Mouse (Mus musculus): ENCODE measurements around the gene Asns. TPM values are rescaled to one million over a fixed set of nuclear protein-coding genes. Genes with fewer than 3 reads are reported as not detected.
"Not testable (repeated sequence)": the region's sequence is repeated elsewhere in the genome, so short reads cannot be mapped to it uniquely, and the experiment has no call there.

The Asns gene
- polyA plus RNA-seq, 1 experiment, result 122 TPM

GRCm38 (mm10) chr6:7668332-7668731 is 24.7 kb downstream of the Asns start:
- no peak overlapping the region for H3ac ChIP-seq (ENCODE audit: control insufficient read depth, insufficient read length, low read depth)
- H3K79me2 ChIP-seq (ENCODE audit: control insufficient read depth, insufficient read depth), result no peaks in the 10 kb centered on the region
- no peaks in the 10 kb centered on the region for H3K79me3 ChIP-seq (ENCODE audit: low read depth)

GRCm38 (mm10) chr6:7665902-7666301 is 27.2 kb downstream of the Asns start:
- not testable (repeated sequence) for H3K79me2 ChIP-seq (ENCODE audit: control insufficient read depth, insufficient read depth)

More at GRCm38 (mm10) chr6:7668332-7668731, 24.7 kb downstream of the Asns start:
- H3K27me3 ChIP-seq (ENCODE audit: control insufficient read depth, insufficient read depth, insufficient read length), result no peaks in the 10 kb centered on the region
- H3K36me3 ChIP-seq (ENCODE audit: control insufficient read depth, insufficient read depth), result no peaks in the 10 kb centered on the region
- TF ChIP-seq USF1 (IDR thresholded peaks at IDR 0.05; ENCODE audit: low read depth) (no peak), CEBPB (IDR thresholded peaks at IDR 0.05; ENCODE audit: low read depth) (no peak), MYOG (IDR thresholded peaks at IDR 0.05; ENCODE audit: control insufficient read depth, extremely low read depth, insufficient read length) (no peak), CTCF (IDR thresholded peaks at IDR 0.05; ENCODE audit: control insufficient read depth, insufficient read depth, insufficient read length) (no peak), FOSL1 (IDR thresholded peaks at IDR 0.05; ENCODE audit: insufficient read depth, low read length, poor library complexity, severe bottlenecking) (no peak), MAX (IDR thresholded peaks at IDR 0.05) (no peak), MYOD1 (IDR thresholded peaks at IDR 0.05; ENCODE audit: control insufficient read depth, insufficient read length, low read depth) (no peak)
- H3K4me3 ChIP-seq (ENCODE audit: insufficient read depth, poor library complexity, severe bottlenecking), result no peak overlapping the region

GRCm38 (mm10) chr6:7661455-7661854 is 31.6 kb downstream of the Asns start:
- TF ChIP-seq CTCF (IDR thresholded peaks at IDR 0.05; ENCODE audit: control insufficient read depth, insufficient read depth, insufficient read length), result no peak
- Histone ChIP-seq H3K36me3 (ENCODE audit: control insufficient read depth, insufficient read depth) (no peaks in the 10 kb centered on the region), H3ac (ENCODE audit: control insufficient read depth, insufficient read length, low read depth) (no peak overlapping the region)

More at GRCm38 (mm10) chr6:7665902-7666301, 27.2 kb downstream of the Asns start:
- H3K79me3 ChIP-seq (ENCODE audit: low read depth); H3K27me3 ChIP-seq (ENCODE audit: control insufficient read depth, insufficient read depth, insufficient read length); H3ac ChIP-seq (ENCODE audit: control insufficient read depth, insufficient read length, low read depth); H3K36me3 ChIP-seq (ENCODE audit: control insufficient read depth, insufficient read depth); H3K4me3 ChIP-seq (ENCODE audit: insufficient read depth, poor library complexity, severe bottlenecking): not testable (repeated sequence)

GRCm38 (mm10) chr6:7660377-7661080 is 32.5 kb downstream of the Asns start:
- Histone ChIP-seq H3K79me2 (ENCODE audit: control insufficient read depth, insufficient read depth) (no peaks in the 10 kb centered on the region), H3K27me3 (ENCODE audit: control insufficient read depth, insufficient read depth, insufficient read length) (no peaks in the 10 kb centered on the region), H3K4me3 (ENCODE audit: insufficient read depth, poor library complexity, severe bottlenecking) (no peak overlapping the region), H3ac (ENCODE audit: control insufficient read depth, insufficient read length, low read depth) (no peak overlapping the region), H3K36me3 (ENCODE audit: control insufficient read depth, insufficient read depth) (no peaks in the 10 kb centered on the region), H3K79me3 (ENCODE audit: low read depth) (no peaks in the 10 kb centered on the region)
- no peak for TF ChIP-seq MYOD1 (IDR thresholded peaks at IDR 0.05; ENCODE audit: control insufficient read depth, insufficient read length, low read depth)
- no peak for TF ChIP-seq CTCF (IDR thresholded peaks at IDR 0.05; ENCODE audit: control insufficient read depth, insufficient read depth, insufficient read length)
- TF ChIP-seq MAX (IDR thresholded peaks at IDR 0.05), result no peak
- TF ChIP-seq CEBPB (IDR thresholded peaks at IDR 0.05; ENCODE audit: low read depth), result no peak
- no peak for TF ChIP-seq MYOG (IDR thresholded peaks at IDR 0.05; ENCODE audit: control insufficient read depth, extremely low read depth, insufficient read length)
- no peak for TF ChIP-seq USF1 (IDR thresholded peaks at IDR 0.05; ENCODE audit: low read depth)
- TF ChIP-seq FOSL1 (IDR thresholded peaks at IDR 0.05; ENCODE audit: insufficient read depth, low read length, poor library complexity, severe bottlenecking), result no peak

More at GRCm38 (mm10) chr6:7661455-7661854, 31.6 kb downstream of the Asns start:
- H3K79me2 ChIP-seq (ENCODE audit: control insufficient read depth, insufficient read depth), result no peaks in the 10 kb centered on the region
- no peak overlapping the region for H3K4me3 ChIP-seq (ENCODE audit: insufficient read depth, poor library complexity, severe bottlenecking)
- no peaks in the 10 kb centered on the region for H3K27me3 ChIP-seq (ENCODE audit: control insufficient read depth, insufficient read depth, insufficient read length)
- H3K79me3 ChIP-seq (ENCODE audit: low read depth), result no peaks in the 10 kb centered on the region

GRCm38 (mm10) chr6:7656601-7657000 is 36.5 kb downstream of the Asns start:
- Histone ChIP-seq H3K27me3 (ENCODE audit: control insufficient read depth, insufficient read depth, insufficient read length) (no peaks in the 10 kb centered on the region), H3K79me3 (ENCODE audit: low read depth) (no peaks in the 10 kb centered on the region), H3K79me2 (ENCODE audit: control insufficient read depth, insufficient read depth) (no peaks in the 10 kb centered on the region), H3K36me3 (ENCODE audit: control insufficient read depth, insufficient read depth) (no peaks in the 10 kb centered on the region), H3ac (ENCODE audit: control insufficient read depth, insufficient read length, low read depth) (no peak overlapping the region), H3K4me3 (ENCODE audit: insufficient read depth, poor library complexity, severe bottlenecking) (no peak overlapping the region)
- TF ChIP-seq CTCF (IDR thresholded peaks at IDR 0.05; ENCODE audit: control insufficient read depth, insufficient read depth, insufficient read length), result no peak
- TF ChIP-seq MYOD1 (IDR thresholded peaks at IDR 0.05; ENCODE audit: control insufficient read depth, insufficient read length, low read depth), result no peak
- no peak for TF ChIP-seq CEBPB (IDR thresholded peaks at IDR 0.05; ENCODE audit: low read depth)
- no peak for TF ChIP-seq MAX (IDR thresholded peaks at IDR 0.05)
- no peak for TF ChIP-seq FOSL1 (IDR thresholded peaks at IDR 0.05; ENCODE audit: insufficient read depth, low read length, poor library complexity, severe bottlenecking)
- TF ChIP-seq MYOG (IDR thresholded peaks at IDR 0.05; ENCODE audit: control insufficient read depth, extremely low read depth, insufficient read length), result no peak
- TF ChIP-seq USF1 (IDR thresholded peaks at IDR 0.05; ENCODE audit: low read depth), result no peak

GRCm38 (mm10) chr6:7648458-7648857 is 44.6 kb downstream of the Asns start:
- H3K36me3 ChIP-seq (ENCODE audit: control insufficient read depth, insufficient read depth), result no peaks in the 10 kb centered on the region
- no peak overlapping the region for H3K4me3 ChIP-seq (ENCODE audit: insufficient read depth, poor library complexity, severe bottlenecking)
- no peaks in the 10 kb centered on the region for H3K79me2 ChIP-seq (ENCODE audit: control insufficient read depth, insufficient read depth)
- no peaks in the 10 kb centered on the region for H3K79me3 ChIP-seq (ENCODE audit: low read depth)
- TF ChIP-seq USF1 (IDR thresholded peaks at IDR 0.05; ENCODE audit: low read depth) (no peak), FOSL1 (IDR thresholded peaks at IDR 0.05; ENCODE audit: insufficient read depth, low read length, poor library complexity, severe bottlenecking) (no peak), CEBPB (IDR thresholded peaks at IDR 0.05; ENCODE audit: low read depth) (no peak), CTCF (IDR thresholded peaks at IDR 0.05; ENCODE audit: control insufficient read depth, insufficient read depth, insufficient read length) (no peak), MYOG (IDR thresholded peaks at IDR 0.05; ENCODE audit: control insufficient read depth, extremely low read depth, insufficient read length) (no peak), MYOD1 (IDR thresholded peaks at IDR 0.05; ENCODE audit: control insufficient read depth, insufficient read length, low read depth) (no peak), MAX (IDR thresholded peaks at IDR 0.05) (no peak)
- H3K27me3 ChIP-seq (ENCODE audit: control insufficient read depth, insufficient read depth, insufficient read length), result no peaks in the 10 kb centered on the region
- H3ac ChIP-seq (ENCODE audit: control insufficient read depth, insufficient read length, low read depth), result no peak overlapping the region

Other genes starting within 250 kb of the Asns start
- not detected for gene Tac1, start 138.4 kb downstream of the Asns start, polyA plus RNA-seq (2012; fragmentation: generic; extraction: Trizol)
- 4.0 TPM for gene C1galt1, start 151.6 kb upstream of the Asns start, polyA plus RNA-seq (2012; fragmentation: generic; extraction: Trizol)